Mouse (Mus musculus): ENCODE measurements around the gene Rsph9.

DNA sequence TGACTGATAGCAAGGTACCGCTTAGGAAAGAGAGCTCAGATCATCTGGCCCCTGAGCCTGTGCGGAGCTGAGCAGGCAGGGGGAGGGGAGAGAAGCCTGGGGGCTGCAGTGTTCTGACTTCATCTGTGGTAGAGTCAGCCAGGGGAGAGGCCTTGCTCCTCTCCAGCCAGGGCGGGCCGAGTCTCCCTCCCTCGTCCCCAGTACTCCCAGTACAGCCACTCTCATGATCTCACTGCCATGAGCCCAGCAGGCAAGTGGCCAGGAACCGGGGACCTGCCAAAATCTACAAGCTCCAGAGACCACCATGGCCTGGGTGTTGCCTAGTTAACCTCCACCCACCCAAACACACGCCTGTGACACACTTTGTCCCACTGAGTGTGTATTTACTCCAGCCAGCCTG, 62.4 kb downstream of the Rsph9 start:
- no peak for TF ChIP-seq GATA1 (IDR thresholded peaks at IDR 0.05; ENCODE audit: low read depth, low read length)
- TF ChIP-seq USF2 (IDR thresholded peaks at IDR 0.05; ENCODE audit: borderline replicate concordance in 1 of 2, insufficient read depth in 1 of 2, low read depth in 1 of 2, low read length in 2 of 2) = no peak
- TF ChIP-seq CTCF (IDR thresholded peaks at IDR 0.05 in 2 of 3, conservative IDR thresholded peaks at IDR 0.05 in 1 of 3; ENCODE audit: control insufficient read depth in 1 of 3, insufficient read depth in 1 of 3, low read depth in 2 of 3, low read length in 3 of 3, poor library complexity in 1 of 3, severe bottlenecking in 1 of 3) = no peak
- no peak for TF ChIP-seq MAFK (IDR thresholded peaks at IDR 0.05; ENCODE audit: borderline replicate concordance, low read depth, low read length)
- TF ChIP-seq TCF12 (IDR thresholded peaks at IDR 0.05; ENCODE audit: low read depth, low read length) = no peak
- no peak for TF ChIP-seq POLR2A (IDR thresholded peaks at IDR 0.05; ENCODE audit: control insufficient read depth in 1 of 2, insufficient read depth in 1 of 2, low read depth in 1 of 2, low read length in 2 of 2, poor library complexity in 1 of 2)
- no peak for TF ChIP-seq MYC (IDR thresholded peaks at IDR 0.05; ENCODE audit: low read depth, low read length)
- no peak for TF ChIP-seq POLR2AphosphoS5 (IDR thresholded peaks at IDR 0.05; ENCODE audit: borderline replicate concordance, low read depth, low read length)
- TF ChIP-seq MAX (IDR thresholded peaks at IDR 0.05; ENCODE audit: low read length) = no peak
- TF ChIP-seq ZKSCAN1 (IDR thresholded peaks at IDR 0.05; ENCODE audit: low read depth, low read length) = no peak
- no peak for TF ChIP-seq USF1 (IDR thresholded peaks at IDR 0.05; ENCODE audit: low read depth, low read length)
- TF ChIP-seq NELFE (IDR thresholded peaks at IDR 0.05; ENCODE audit: low read depth, low read length) = no peak
